In genomic region chr11:115618001-115618400, GRCm38 (mm10) we compare ENCODE assay signal across 14 mouse cellular contexts.
DNase-seq lines count a peak whose midpoint lies in the region.
"Had no signal": no experiment of that assay in that cellular context is flagged by ENCODE, and none has a peak within 500 bp of the region (broad histone marks: within the 10 kb centered on the region; RNA-seq: fewer than 3 reads in every experiment).

No protein-coding gene starts in this region.

- DNase-seq in kidney, adult 18-20 months = peak; percentile 44
- no peak for DNase-seq in kidney, postnatal 4 days
- peak; percentile 59 to 60 for DNase-seq in kidney, postnatal 36 days
- no peak for DNase-seq in kidney, postnatal 14 days
- peak; percentile 47 for DNase-seq in adipocyte (ENCODE audit: low spot score)
- no peak for DNase-seq in lung, postnatal 10 days
- DNase-seq in thymus, postnatal 14 days = no peak
- DNase-seq: adrenal gland, postnatal 10 days; cerebellum, adult 11-12 months; cerebellum, adult 9-10 months; cerebellum, postnatal 36 days; gastrocnemius, adult 2 months; gastrocnemius, postnatal 25 days; heart, postnatal 36 days had no signal

Comparison
In these comparisons a context has a peak if more than half of its experiments do, and no peak if none do; other contexts are left out.
1. DNase-seq: peak in kidney, adult 18-20 months (single experiment), kidney, postnatal 36 days (2 of 2) and adipocyte (single experiment); none in kidney, postnatal 4 days (0 of 2), kidney, postnatal 14 days (single experiment), lung, postnatal 10 days (single experiment) and thymus, postnatal 14 days (single experiment).